Mouse (Mus musculus): ENCODE data around the gene Alkbh3.

The Alkbh3 gene

GRCm38 (mm10) chr2:93946976-93947375 is 63.6 kb downstream of the Alkbh3 start:
- no peak for DNase-seq

- DNase-seq, result no peak
Observed at GRCm38 (mm10) chr2:93944855-93945254, 65.8 kb downstream of the Alkbh3 start.

GRCm38 (mm10) chr2:93944099-93944498 is 66.5 kb downstream of the Alkbh3 start:
- no peak for DNase-seq

- DNase-seq, result no peak
Observed at GRCm38 (mm10) chr2:93941670-93942069, 68.9 kb downstream of the Alkbh3 start.

- DNase-seq, result no peak
Observed at GRCm38 (mm10) chr2:93938534-93938933, 72.1 kb downstream of the Alkbh3 start.
